Mouse (Mus musculus) natural killer cell, adult 2 months (primary cell): ENCODE data around the gene Wasf3.
"Not testable (repeated sequence)": the region's sequence is repeated elsewhere in the genome, so short reads cannot be mapped to it uniquely, and the experiment has no call there.

Experiments
- DNase-seq, 2 experiments: peaks; one replicate each; pipeline ENCODE4 v3.0.0; 2022; ENCODE audit warnings: low spot score in 2 of 2

Gene Wasf3

DNA sequence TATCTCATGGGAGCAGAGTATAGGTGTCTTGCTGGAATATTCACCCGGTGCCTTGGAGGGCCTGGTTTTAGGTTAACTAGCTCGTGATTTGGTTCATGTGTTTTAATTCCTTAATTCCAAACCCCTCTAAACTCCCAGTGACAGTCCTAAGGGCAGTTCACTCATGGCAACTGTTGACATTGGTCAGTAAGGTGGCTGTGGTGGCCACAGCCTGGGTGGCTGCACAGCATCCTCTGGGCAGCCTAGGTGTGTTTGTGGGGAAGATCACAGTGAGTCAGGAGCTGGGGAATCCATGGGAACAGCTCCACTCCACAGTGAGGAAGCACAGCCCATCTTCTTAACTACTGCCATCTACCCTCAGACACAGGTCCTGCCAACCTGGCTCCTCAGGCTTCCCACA, 61.8 kb downstream of the Wasf3 start:
- no peak for DNase-seq

DNA sequence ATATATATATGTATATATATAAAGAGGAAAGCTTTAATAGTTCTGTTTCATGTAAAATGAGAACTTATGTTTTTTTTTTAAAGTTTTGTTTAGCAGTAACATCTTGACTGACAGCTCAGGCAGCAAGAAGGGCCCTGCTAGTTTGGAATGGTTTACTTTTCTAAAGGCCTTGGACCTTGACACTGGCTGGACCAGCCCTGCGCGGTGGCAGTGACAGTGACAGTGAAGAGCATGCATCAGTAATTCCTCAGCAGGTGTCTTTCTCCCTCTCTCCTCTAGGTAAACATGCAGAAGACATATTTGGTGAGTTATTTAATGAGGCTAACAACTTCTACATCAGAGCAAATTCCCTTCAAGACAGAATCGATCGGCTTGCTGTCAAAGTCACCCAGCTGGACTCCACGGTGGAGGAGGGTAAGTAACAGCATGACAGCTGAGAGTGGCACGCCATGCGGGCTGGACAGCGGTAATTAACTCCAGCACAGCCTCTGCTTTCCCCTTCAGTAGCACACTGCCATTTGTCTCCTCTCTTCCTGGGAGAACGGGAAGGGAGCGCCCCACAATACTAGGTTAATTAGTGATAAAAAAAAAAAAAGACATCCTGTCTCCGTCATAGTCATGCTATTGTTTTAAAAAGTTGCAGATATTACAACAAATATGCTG, 66.9 kb downstream of the Wasf3 start:
- no peak for DNase-seq

- DNase-seq, result no peak
Observed at GRCm38 (mm10) chr5:146453556-146453955, 68.8 kb downstream of the Wasf3 start.

- DNase-seq, result no peak
Observed at GRCm38 (mm10) chr5:146461612-146462011, 76.8 kb downstream of the Wasf3 start.

DNA sequence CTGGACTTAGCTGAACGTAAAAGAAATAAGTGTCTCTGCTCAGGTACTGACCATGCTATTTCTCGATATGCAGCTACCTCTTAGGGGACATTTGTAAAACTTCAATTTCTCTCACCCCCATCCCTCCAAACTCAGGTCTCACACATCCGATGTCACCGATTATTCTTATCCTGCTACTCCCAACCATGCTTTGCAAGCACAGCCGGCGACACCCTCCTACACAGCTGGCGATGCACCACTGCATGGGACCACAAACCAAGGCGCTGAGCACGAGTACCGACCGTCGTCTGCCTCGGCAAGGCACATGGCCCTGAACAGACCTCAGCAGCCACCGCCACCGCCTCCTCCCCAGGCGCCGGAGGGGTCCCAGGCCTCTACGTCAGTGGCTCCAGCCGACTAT, 81.9 kb downstream of the Wasf3 start:
- DNase-seq, result no peak

DNA sequence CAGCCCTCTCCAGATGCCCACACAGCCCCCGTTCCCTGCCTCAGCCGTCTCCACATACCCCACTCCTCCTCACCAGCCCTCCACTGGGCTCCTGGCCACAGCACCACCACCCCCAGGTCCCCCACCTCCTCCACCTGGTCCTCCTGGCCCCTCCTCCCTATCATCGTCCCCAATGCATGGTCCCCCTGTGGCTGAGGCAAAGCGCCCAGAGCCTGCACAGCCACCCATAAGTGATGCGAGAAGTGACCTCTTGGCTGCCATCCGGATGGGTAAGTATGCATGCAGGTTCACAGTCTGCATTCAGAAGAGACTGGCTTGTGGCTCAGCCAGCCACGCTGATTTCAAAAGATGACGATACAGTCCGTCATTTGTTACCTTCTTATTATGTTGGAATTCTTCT, 83.5 kb downstream of the Wasf3 start:
- no peak for DNase-seq

DNA sequence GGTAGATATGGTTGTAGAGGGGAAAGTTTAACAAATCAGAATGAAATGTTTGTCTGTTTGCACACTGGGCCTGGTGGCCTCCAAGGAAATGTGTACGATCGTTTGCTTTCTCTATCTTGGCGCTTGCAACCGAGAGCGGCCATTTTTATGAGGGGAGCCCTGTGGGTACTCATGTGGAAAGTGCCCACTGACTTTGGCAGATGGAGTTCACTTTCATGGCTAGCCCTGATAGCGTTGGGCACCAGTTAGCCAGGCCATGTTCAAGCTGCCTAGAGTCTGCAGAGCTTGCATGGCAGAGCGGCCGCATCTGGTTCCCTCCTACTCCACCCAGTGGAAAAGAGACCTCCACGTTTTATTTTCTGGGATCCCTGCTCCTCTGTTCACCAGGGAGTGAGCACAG, 86.0 kb downstream of the Wasf3 start:
- no peak for DNase-seq

- DNase-seq, result no peak
Observed at GRCm38 (mm10) chr5:146471311-146471710, 86.5 kb downstream of the Wasf3 start.

DNA sequence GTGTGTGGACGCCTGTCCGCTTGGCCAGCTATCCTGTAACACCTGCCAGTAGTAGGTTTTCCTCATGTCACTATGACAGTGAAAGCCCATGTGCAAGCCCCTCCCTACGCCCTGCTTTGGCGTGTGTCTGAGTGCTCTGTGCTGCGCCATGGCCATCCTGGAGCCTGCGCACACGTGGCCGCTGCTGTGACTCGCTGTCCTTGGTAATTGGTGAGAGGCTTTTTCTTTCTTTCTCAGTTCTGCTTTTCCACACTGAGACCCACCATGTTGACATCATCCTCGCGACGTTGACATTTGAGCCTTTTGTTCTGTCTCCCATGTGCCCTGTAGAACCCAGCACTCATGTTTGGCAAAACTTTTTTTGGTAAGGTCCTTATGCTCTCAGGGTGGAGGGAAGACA, 87.0 kb downstream of the Wasf3 start:
- no peak for DNase-seq

GRCm38 (mm10) chr5:146479564-146479963, 94.8 kb downstream of the Wasf3 start:
- DNase-seq, result not testable (repeated sequence)

GRCm38 (mm10) chr5:146481665-146482064, 96.9 kb downstream of the Wasf3 start, which contains the start of gene Gm6408:
Gene Gm6408, plus strand, starts transcription at chr5:146481965.
- not testable (repeated sequence) for DNase-seq

- not testable (repeated sequence) for DNase-seq
Observed at GRCm38 (mm10) chr5:146488959-146489358, 104.2 kb downstream of the Wasf3 start.

DNA sequence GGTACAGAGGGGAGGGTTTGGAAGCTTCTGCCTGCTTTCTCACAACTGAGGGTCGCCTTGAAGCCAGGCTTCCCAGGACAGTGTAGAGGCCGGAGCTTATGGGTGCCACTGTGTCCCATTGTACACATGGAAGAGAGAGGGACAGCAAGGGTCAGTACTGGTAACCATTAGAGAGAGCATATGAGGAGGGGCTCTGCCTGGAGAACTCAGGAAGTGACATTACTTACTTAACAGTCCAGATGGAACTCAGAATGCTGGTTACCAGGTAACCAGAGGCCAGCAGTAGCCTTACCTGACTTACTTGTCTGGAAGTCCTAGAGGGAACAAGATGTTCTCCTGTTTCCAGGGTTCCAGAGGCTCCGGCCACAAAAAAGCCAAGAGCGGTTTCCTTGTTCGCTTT, 106.3 kb downstream of the Wasf3 start, which contains the start of gene Gm6370:
Gene Gm6370, plus strand, starts transcription at position 301 of the 400 bp plus-strand sequence.
- DNase-seq, result not testable (repeated sequence)

- not testable (repeated sequence) for DNase-seq
Observed at GRCm38 (mm10) chr5:146502099-146502498, 117.3 kb downstream of the Wasf3 start, which contains the start of gene 4930449I24Rik. Gene 4930449I24Rik, plus strand, starts transcription at chr5:146502399.

GRCm38 (mm10) chr5:146513823-146514222, 129.0 kb downstream of the Wasf3 start, which contains the start of gene Gm3402:
Gene Gm3402, plus strand, starts transcription at chr5:146514123.
- not testable (repeated sequence) for DNase-seq
